10 mouse cellular contexts compared by ENCODE assay signal in genomic region chr2:32751665-32752033, GRCm38 (mm10). TPM values are rescaled to one million over a fixed set of nuclear protein-coding genes. Genes with fewer than 3 reads are reported as not detected.
DNase-seq lines count a peak whose midpoint lies in the region; ATAC-seq lines count a peak whose summit lies in the region.
"Had no signal": no experiment of that assay in that cellular context is flagged by ENCODE, and none has a peak within 500 bp of the region (broad histone marks: within the 10 kb centered on the region; RNA-seq: fewer than 3 reads in every experiment).

No protein-coding gene starts in this region.

- no peak for ATAC-seq in heart, embryonic 12.5 days (ENCODE audit: insufficient number of reproducible peaks, low FRiP score)
- no peak for ATAC-seq in embryonic facial prominence, embryonic 11.5 days (replicated peaks; ENCODE audit: insufficient number of reproducible peaks, low FRiP score, low TSS enrichment, low read depth)
- ATAC-seq in hindbrain, embryonic 14.5 days (ENCODE audit: low FRiP score) = no peak
- ATAC-seq in megakaryocyte progenitor cell, adult 5-6 weeks (replicated peaks; ENCODE audit: poor library complexity) = no peak

- H3K4me2 ChIP-seq in heart, embryonic 12.5 days = peak overlapping the region; percentile 65
- peak overlapping the region; percentile 64 for H3K4me2 ChIP-seq in embryonic facial prominence, embryonic 11.5 days (ENCODE audit: low read depth, low read length)
- H3K4me2 ChIP-seq in hindbrain, embryonic 14.5 days (replicated peaks) = peak overlapping the region; percentile 38

- peak overlapping the region; percentile 53 for H3K4me3 ChIP-seq in heart, embryonic 12.5 days
- H3K4me3 ChIP-seq in embryonic facial prominence, embryonic 11.5 days (ENCODE audit: low read depth, low read length) = peak overlapping the region; percentile 34
- H3K4me3 ChIP-seq in hindbrain, embryonic 14.5 days (replicated peaks; ENCODE audit: low read length) = peak overlapping the region; percentile 16; the same call in 1 of the 2 replicates
- H3K4me3 ChIP-seq in midbrain, embryonic 10.5 days = peak overlapping the region; percentile 53

- peak overlapping the region; percentile 62 for H3K9ac ChIP-seq in heart, embryonic 12.5 days
- peak overlapping the region; percentile 26 for H3K9ac ChIP-seq in embryonic facial prominence, embryonic 11.5 days (replicated peaks; ENCODE audit: low read length)
- peak overlapping the region; percentile 25; the same call in 1 of the 2 replicates for H3K9ac ChIP-seq in hindbrain, embryonic 14.5 days

- H3K9me3 ChIP-seq in heart, embryonic 12.5 days (replicated peaks) = no peaks in the 10 kb centered on the region
- no peaks in the 10 kb centered on the region for H3K9me3 ChIP-seq in embryonic facial prominence, embryonic 11.5 days (replicated peaks; ENCODE audit: control insufficient read depth, low read length)
- no peaks in the 10 kb centered on the region for H3K9me3 ChIP-seq in hindbrain, embryonic 14.5 days (ENCODE audit: control insufficient read depth, low read length)
- H3K9me3 ChIP-seq in midbrain, embryonic 10.5 days (replicated peaks) = no peaks in the 10 kb centered on the region

- H3K27ac ChIP-seq in heart, embryonic 12.5 days (ENCODE audit: poor library complexity, severe bottlenecking) = peak overlapping the region; percentile 55; the same call in 1 of the 2 replicates
- H3K27ac ChIP-seq in embryonic facial prominence, embryonic 11.5 days (replicated peaks; ENCODE audit: low read depth, low read length) = peak overlapping the region; percentile 35; the same call in 1 of the 2 replicates
- peak overlapping the region; percentile 27 for H3K27ac ChIP-seq in hindbrain, embryonic 14.5 days
- peak overlapping the region; percentile 78 for H3K27ac ChIP-seq in midbrain, embryonic 10.5 days (replicated peaks)

- peaks cover 10% of the 10 kb centered on the region; the same call in 1 of the 2 replicates for H3K4me1 ChIP-seq in heart, embryonic 12.5 days (replicated peaks)
- peaks cover 4% of the 10 kb centered on the region; the same call in 1 of the 2 replicates for H3K4me1 ChIP-seq in embryonic facial prominence, embryonic 11.5 days (ENCODE audit: control insufficient read depth, insufficient read depth, low read length)
- peaks cover 16% of the 10 kb centered on the region; the same call in 1 of the 2 replicates for H3K4me1 ChIP-seq in hindbrain, embryonic 14.5 days (replicated peaks; ENCODE audit: control insufficient read depth, insufficient read depth, low read length)
- H3K4me1 ChIP-seq in midbrain, embryonic 10.5 days = peaks cover 32% of the 10 kb centered on the region

- WGBS in heart, embryonic 12.5 days = 38% methylated on average over 9 of the region's 10 CpGs
- 18% methylated on average over 9 of the region's 10 CpGs for WGBS in embryonic facial prominence, embryonic 11.5 days
- WGBS in hindbrain, embryonic 14.5 days = 23% methylated on average over 8 of the region's 10 CpGs
- 28% methylated on average over 9 of the region's 10 CpGs for WGBS in midbrain, embryonic 10.5 days

- peaks cover 65% of the 10 kb centered on the region for H3K36me3 ChIP-seq in heart, embryonic 12.5 days
- peaks cover 4% of the 10 kb centered on the region; the same call in 1 of the 2 replicates for H3K36me3 ChIP-seq in embryonic facial prominence, embryonic 11.5 days (replicated peaks; ENCODE audit: control insufficient read depth, insufficient read depth, low read depth, low read length)
- H3K36me3 ChIP-seq in hindbrain, embryonic 14.5 days (replicated peaks; ENCODE audit: control insufficient read depth, insufficient read depth) = peaks cover 74% of the 10 kb centered on the region
- H3K36me3 ChIP-seq in midbrain, embryonic 10.5 days = peaks cover 55% of the 10 kb centered on the region

- DNase-seq in heart, adult 9 months (ENCODE audit: low spot score in 2 of 2) = no peak
- DNase-seq in embryonic facial prominence, embryonic 11.5 days (ENCODE audit: low spot score) = no peak
- no peak for DNase-seq in hindbrain, embryonic 14.5 days (ENCODE audit: low spot score)
- DNase-seq in midbrain, embryonic 10.5 days (ENCODE audit: low spot score) = no peak
- DNase-seq in frontal cortex, postnatal 25 days (ENCODE audit: low spot score in 2 of 2) = no peak
- DNase-seq in layer of hippocampus, adult 9-10 months (ENCODE audit: low spot score) = no peak

- H3K27me3 ChIP-seq in heart, embryonic 12.5 days (replicated peaks) = 0 out of 2 replicates have a peak, but pooled peaks cover 3% of the 10 kb centered on the region
- no peaks in the 10 kb centered on the region for H3K27me3 ChIP-seq in embryonic facial prominence, embryonic 11.5 days (ENCODE audit: control insufficient read depth, insufficient read depth, low read length)
- no peaks in the 10 kb centered on the region for H3K27me3 ChIP-seq in hindbrain, embryonic 14.5 days (ENCODE audit: control insufficient read depth, insufficient read depth, low read length)
- peaks cover 37% of the 10 kb centered on the region for H3K27me3 ChIP-seq in midbrain, embryonic 10.5 days (ENCODE audit: low read depth, poor library complexity, severe bottlenecking)

RNA-seq across cellular contexts. Expression of gene Tor2a, which starts 5.4 kb away (rescaled TPM):
- polyA plus RNA-seq in heart, embryonic 12.5 days (2016; fragmentation: Nextera tagmentation; extraction: Ambion mirVana) = 38.5 and 39.3 TPM in 2 replicates
- 47.8 and 54.3 TPM in 2 replicates for polyA plus RNA-seq in embryonic facial prominence, embryonic 11.5 days (2014; fragmentation: Nextera tagmentation; extraction: Ambion mirVana)
- 49.8 and 53.1 TPM in 2 replicates for polyA plus RNA-seq in hindbrain, embryonic 14.5 days (2014; fragmentation: Nextera tagmentation; extraction: Ambion mirVana)
- 59.2 and 59.8 TPM in 2 replicates for polyA plus RNA-seq in midbrain, embryonic 10.5 days (2016; fragmentation: Nextera tagmentation; extraction: Ambion mirVana)
- 25.1 and 26.7 TPM in 2 replicates for total RNA-seq in megakaryocyte progenitor cell, adult 5-6 weeks (2015)
- total RNA-seq in megakaryocyte progenitor cell, adult 5-6 weeks (2017) = 16.2 and 24.5 TPM in 2 replicates

RNA-seq across cellular contexts. Expression of gene 6330409D20Rik, which starts 10.8 kb away (rescaled TPM):
- not detected in 2 replicates for polyA plus RNA-seq in heart, embryonic 12.5 days (2016; fragmentation: Nextera tagmentation; extraction: Ambion mirVana)
- polyA plus RNA-seq in embryonic facial prominence, embryonic 11.5 days (2014; fragmentation: Nextera tagmentation; extraction: Ambion mirVana) = 0.31 and 0.75 TPM in 2 replicates
- polyA plus RNA-seq in hindbrain, embryonic 14.5 days (2014; fragmentation: Nextera tagmentation; extraction: Ambion mirVana) = 3.8 and 4.5 TPM in 2 replicates
- polyA plus RNA-seq in midbrain, embryonic 10.5 days (2016; fragmentation: Nextera tagmentation; extraction: Ambion mirVana) = 0.94 and 2.1 TPM in 2 replicates
- total RNA-seq in megakaryocyte progenitor cell, adult 5-6 weeks (2015) = not detected in 2 replicates
- not detected in 2 replicates for total RNA-seq in megakaryocyte progenitor cell, adult 5-6 weeks (2017)
- total RNA-seq: adrenal gland, adult 18-20 months had no signal
- polyA plus RNA-seq: large intestine, adult 2 months had no signal

RNA-seq across cellular contexts. Expression of gene Ttc16, which starts 23.8 kb away (rescaled TPM):
- polyA plus RNA-seq in heart, embryonic 12.5 days (2016; fragmentation: Nextera tagmentation; extraction: Ambion mirVana) = 0.09 and 0.24 TPM in 2 replicates
- polyA plus RNA-seq in embryonic facial prominence, embryonic 11.5 days (2014; fragmentation: Nextera tagmentation; extraction: Ambion mirVana) = 0.24 TPM in 1 of 2 replicates, not detected in the other
- polyA plus RNA-seq in hindbrain, embryonic 14.5 days (2014; fragmentation: Nextera tagmentation; extraction: Ambion mirVana) = 0.52 and 0.74 TPM in 2 replicates
- polyA plus RNA-seq in midbrain, embryonic 10.5 days (2016; fragmentation: Nextera tagmentation; extraction: Ambion mirVana) = 0.31 TPM in 2 replicates
- 0.12 TPM in 1 of 2 replicates, not detected in the other for total RNA-seq in megakaryocyte progenitor cell, adult 5-6 weeks (2015)
- 0.41 TPM in 1 of 2 replicates, not detected in the other for total RNA-seq in megakaryocyte progenitor cell, adult 5-6 weeks (2017)

RNA-seq across cellular contexts. Expression of gene Ptrh1, which starts 23.9 kb away (rescaled TPM):
- 4.2 and 5.2 TPM in 2 replicates for polyA plus RNA-seq in heart, embryonic 12.5 days (2016; fragmentation: Nextera tagmentation; extraction: Ambion mirVana)
- 3.8 and 5.7 TPM in 2 replicates for polyA plus RNA-seq in embryonic facial prominence, embryonic 11.5 days (2014; fragmentation: Nextera tagmentation; extraction: Ambion mirVana)
- 4.3 and 5.1 TPM in 2 replicates for polyA plus RNA-seq in hindbrain, embryonic 14.5 days (2014; fragmentation: Nextera tagmentation; extraction: Ambion mirVana)
- 5.2 TPM in 2 replicates for polyA plus RNA-seq in midbrain, embryonic 10.5 days (2016; fragmentation: Nextera tagmentation; extraction: Ambion mirVana)
- total RNA-seq in megakaryocyte progenitor cell, adult 5-6 weeks (2015) = 2.7 and 2.9 TPM in 2 replicates
- 1.4 TPM in 2 replicates for total RNA-seq in megakaryocyte progenitor cell, adult 5-6 weeks (2017)

RNA-seq across cellular contexts. Expression of gene Sh2d3c, which starts 30.8 kb away (rescaled TPM):
- 35.4 and 36.0 TPM in 2 replicates for polyA plus RNA-seq in heart, embryonic 12.5 days (2016; fragmentation: Nextera tagmentation; extraction: Ambion mirVana)
- 21.1 and 22.2 TPM in 2 replicates for polyA plus RNA-seq in embryonic facial prominence, embryonic 11.5 days (2014; fragmentation: Nextera tagmentation; extraction: Ambion mirVana)
- polyA plus RNA-seq in hindbrain, embryonic 14.5 days (2014; fragmentation: Nextera tagmentation; extraction: Ambion mirVana) = 43.5 and 47.9 TPM in 2 replicates
- polyA plus RNA-seq in midbrain, embryonic 10.5 days (2016; fragmentation: Nextera tagmentation; extraction: Ambion mirVana) = 26.7 and 33.6 TPM in 2 replicates
- total RNA-seq in megakaryocyte progenitor cell, adult 5-6 weeks (2015) = 18.2 and 19.9 TPM in 2 replicates
- total RNA-seq in megakaryocyte progenitor cell, adult 5-6 weeks (2017) = 10.3 and 10.7 TPM in 2 replicates

Comparison
In these comparisons a context has a peak if more than half of its experiments do, and no peak if none do; other contexts are left out.
1. H3K27ac ChIP-seq: peak in every context shown above with its lines; median percentile 78 in midbrain, embryonic 10.5 days; 55 in heart, embryonic 12.5 days; 35 in embryonic facial prominence, embryonic 11.5 days; 27 in hindbrain, embryonic 14.5 days.